Mouse (Mus musculus) testis, adult 2 months (tissue): ENCODE data around the gene Ccer2.

Source experiments
- CTCF ChIP-seq: fragments of 200-500 bp; IDR thresholded peaks from 2 replicates; pipeline ENCODE4 v1.5.1; 2012; ENCODE audit warnings: low read depth, mild to moderate bottlenecking, inconsistent platforms, low read length, moderate library complexity; ENCODE audit not compliant: control insufficient read depth, insufficient read depth, insufficient replicate concordance
- POLR2A ChIP-seq: fragments of 200-500 bp; IDR thresholded peaks from 2 replicates; pipeline ENCODE4 v1.6.1; 2012; ENCODE audit warnings: low read depth, mild to moderate bottlenecking, inconsistent platforms, low read length, moderate library complexity; ENCODE audit not compliant: control insufficient read depth

DNA sequence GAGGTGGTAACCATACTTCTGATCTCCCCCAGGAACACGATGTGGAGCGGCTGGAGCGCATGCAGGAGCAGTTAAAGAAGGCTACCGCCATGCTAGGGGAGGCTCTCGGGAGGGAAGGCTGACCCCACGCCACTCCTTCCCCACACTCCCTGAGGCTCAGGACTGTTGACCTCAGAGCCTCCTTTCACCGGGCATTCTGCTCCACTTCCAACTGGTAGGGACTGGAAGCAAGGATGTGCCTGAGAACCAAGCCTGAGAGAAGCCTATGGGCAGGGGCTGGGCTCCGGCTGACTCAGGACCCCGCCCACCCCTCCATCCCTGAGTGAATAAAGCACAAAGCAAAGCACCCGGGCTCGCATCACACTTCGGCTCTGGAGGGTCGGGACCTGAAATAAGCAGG, 2.6 kb downstream of the Ccer2 start:
- TF ChIP-seq POLR2A (no peak), CTCF (no peak)
